In the genomic region with DNA sequence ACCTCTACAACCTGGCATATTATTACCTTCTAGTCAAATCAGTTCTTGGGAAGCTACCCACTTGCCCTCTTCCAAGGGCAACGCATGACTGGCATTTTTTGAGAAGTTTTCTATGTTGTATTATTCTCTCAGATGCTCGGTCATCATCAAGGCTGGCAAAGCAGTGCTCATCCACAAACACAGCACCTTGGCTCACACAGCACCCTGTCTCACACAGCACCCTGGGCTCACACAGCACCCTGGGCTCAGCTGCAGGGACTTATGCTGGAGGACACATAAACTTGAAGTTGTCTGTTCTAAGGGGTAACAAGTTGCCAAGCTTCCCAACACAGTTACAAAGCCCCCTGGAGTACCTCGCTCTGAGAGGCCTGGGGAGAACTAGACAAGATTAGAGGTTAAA, we compare ENCODE assay signal across 14 mouse cellular contexts. TPM values are rescaled to one million over a fixed set of nuclear protein-coding genes. Genes with fewer than 3 reads are reported as not detected.
DNase-seq lines count a peak whose midpoint lies in the region; ATAC-seq and TF ChIP-seq lines count a peak whose summit lies in the region.
"Had no signal": no experiment of that assay in that cellular context is flagged by ENCODE, and none has a peak within 500 bp of the region (broad histone marks: within the 10 kb centered on the region; RNA-seq: fewer than 3 reads in every experiment).

No protein-coding gene starts in this region.

- no peak overlapping the region for H3K4me3 ChIP-seq in kidney, postnatal 0 days (replicated peaks; ENCODE audit: low read depth, low read length)
- H3K4me3 ChIP-seq in embryonic facial prominence, embryonic 10.5 days: peak overlapping the region; percentile 78; the same call in 1 of the 2 replicates
- H3K4me3 ChIP-seq in forebrain, postnatal 0 days (ENCODE audit: low read depth, low read length): peak overlapping the region; percentile 19
- H3K4me3 ChIP-seq in midbrain, embryonic 11.5 days (ENCODE audit: low read depth, low read length): no peak overlapping the region
- H3K4me3 ChIP-seq: liver, embryonic 15.5 days had no signal

- ATAC-seq in kidney, postnatal 0 days (replicated peaks; ENCODE audit: low FRiP score, low read depth): no peak
- ATAC-seq in forebrain, postnatal 0 days: no peak
- ATAC-seq in midbrain, embryonic 11.5 days (ENCODE audit: low FRiP score): no peak

- 85% methylated on average over 3 of the region's 3 CpGs for WGBS in kidney, postnatal 0 days
- WGBS in embryonic facial prominence, embryonic 10.5 days: 84% methylated on average over 3 of the region's 3 CpGs
- WGBS in forebrain, postnatal 0 days: 66% methylated on average over 3 of the region's 3 CpGs
- WGBS in midbrain, embryonic 11.5 days: 70% methylated on average over 3 of the region's 3 CpGs

- peak overlapping the region; percentile 22; the same call in 1 of the 2 replicates for H3K27ac ChIP-seq in kidney, postnatal 0 days
- no peak overlapping the region for H3K27ac ChIP-seq in embryonic facial prominence, embryonic 10.5 days (replicated peaks)
- no peak overlapping the region for H3K27ac ChIP-seq in forebrain, postnatal 0 days (ENCODE audit: low read depth, low read length)
- H3K27ac ChIP-seq in midbrain, embryonic 11.5 days (ENCODE audit: low read depth, low read length): no peak overlapping the region
- H3K27ac ChIP-seq: liver, embryonic 15.5 days had no signal

- intact Hi-C loops in gastrocnemius, postnatal 36 days (cut with DNase I): no loop called here
- intact Hi-C loops in left cerebral cortex, postnatal 36 days (cut with DNase I): no loop called here

- no peaks in the 10 kb centered on the region for H3K27me3 ChIP-seq in kidney, postnatal 0 days (ENCODE audit: insufficient read depth, low read length)
- H3K27me3 ChIP-seq in embryonic facial prominence, embryonic 10.5 days (replicated peaks; ENCODE audit: low read depth, poor library complexity, severe bottlenecking): peaks cover 60% of the 10 kb centered on the region
- no peaks in the 10 kb centered on the region for H3K27me3 ChIP-seq in forebrain, postnatal 0 days (ENCODE audit: insufficient read depth, low read length)
- H3K27me3 ChIP-seq in midbrain, embryonic 11.5 days (ENCODE audit: control insufficient read depth, insufficient read depth, low read length): peaks cover 8% of the 10 kb centered on the region

- H3K4me1 ChIP-seq in kidney, postnatal 0 days (replicated peaks; ENCODE audit: insufficient read depth, low read length): peaks cover 20% of the 10 kb centered on the region; the same call in 1 of the 2 replicates
- H3K4me1 ChIP-seq in embryonic facial prominence, embryonic 10.5 days: peaks cover 53% of the 10 kb centered on the region
- peaks cover 24% of the 10 kb centered on the region for H3K4me1 ChIP-seq in forebrain, postnatal 0 days (ENCODE audit: insufficient read depth)
- H3K4me1 ChIP-seq in midbrain, embryonic 11.5 days (ENCODE audit: control insufficient read depth, insufficient read depth, low read length): peaks cover 41% of the 10 kb centered on the region

- no peak for TF ChIP-seq CTCF in kidney, postnatal 0 days (IDR thresholded peaks at IDR 0.05; ENCODE audit: low read depth)
- TF ChIP-seq CTCF in forebrain, postnatal 0 days (IDR thresholded peaks at IDR 0.05; ENCODE audit: low read depth): no peak

- no peaks in the 10 kb centered on the region for H3K9me3 ChIP-seq in kidney, postnatal 0 days (replicated peaks; ENCODE audit: low read length)
- no peaks in the 10 kb centered on the region for H3K9me3 ChIP-seq in embryonic facial prominence, embryonic 10.5 days
- no peaks in the 10 kb centered on the region for H3K9me3 ChIP-seq in forebrain, postnatal 0 days (ENCODE audit: low read length)
- no peaks in the 10 kb centered on the region for H3K9me3 ChIP-seq in midbrain, embryonic 11.5 days (ENCODE audit: control insufficient read depth, low read length)
- H3K9me3 ChIP-seq: liver, embryonic 15.5 days had no signal

- no peak overlapping the region for H3K9ac ChIP-seq in kidney, postnatal 0 days (ENCODE audit: low read depth, low read length)
- H3K9ac ChIP-seq in forebrain, postnatal 0 days: no peak overlapping the region
- no peak overlapping the region for H3K9ac ChIP-seq in midbrain, embryonic 11.5 days (ENCODE audit: low read length)
- H3K9ac ChIP-seq: liver, embryonic 15.5 days had no signal

- H3K36me3 ChIP-seq in kidney, postnatal 0 days (ENCODE audit: insufficient read depth, low read length): no peaks in the 10 kb centered on the region
- no peaks in the 10 kb centered on the region for H3K36me3 ChIP-seq in embryonic facial prominence, embryonic 10.5 days (replicated peaks)
- no peaks in the 10 kb centered on the region for H3K36me3 ChIP-seq in forebrain, postnatal 0 days (ENCODE audit: insufficient read depth)
- H3K36me3 ChIP-seq in midbrain, embryonic 11.5 days (ENCODE audit: control insufficient read depth, insufficient read depth, low read length): no peaks in the 10 kb centered on the region
- H3K36me3 ChIP-seq: G1E; liver, embryonic 15.5 days had no signal

- no peak for DNase-seq in kidney, postnatal 0 days (ENCODE audit: low spot score)
- DNase-seq in kidney, adult 18-20 months: no peak
- no peak for DNase-seq in embryonic facial prominence, embryonic 10.5 days (ENCODE audit: low spot score)
- no peak for DNase-seq in forebrain, postnatal 0 days
- DNase-seq in midbrain, embryonic 11.5 days (ENCODE audit: low spot score, missing footprints): peak; percentile 77
- no peak for DNase-seq in c-Kit-positive CD71-positive TER-119-positive erythroid progenitor cells, embryonic 14.5 days (ENCODE audit: low spot score)
- no peak for DNase-seq in gastrocnemius, postnatal 36 days
- DNase-seq in left cerebral cortex, postnatal 36 days (ENCODE audit: low spot score in 2 of 2): no peak
- DNase-seq: cerebellum, adult 18-20 months; gastrocnemius, postnatal 14 days; layer of hippocampus, adult 9-11 months; left cerebral cortex, postnatal 4 days had no signal

- H3K4me2 ChIP-seq in kidney, postnatal 0 days (ENCODE audit: low read length): peak overlapping the region; percentile 90
- H3K4me2 ChIP-seq in forebrain, postnatal 0 days (ENCODE audit: low read depth): peak overlapping the region; percentile 79
- peak overlapping the region; percentile 5; the same call in 1 of the 2 replicates for H3K4me2 ChIP-seq in midbrain, embryonic 11.5 days

RNA-seq across cellular contexts. Expression of gene Wwc1, which starts 2.5 kb away (rescaled TPM):
- polyA plus RNA-seq in kidney, postnatal 0 days (2015; fragmentation: Nextera tagmentation; extraction: Ambion mirVana): 15.6 and 20.4 TPM in 2 replicates
- polyA plus RNA-seq in embryonic facial prominence, embryonic 10.5 days (2016; fragmentation: Nextera tagmentation; extraction: Ambion mirVana): 4.2 and 4.4 TPM in 2 replicates
- total RNA-seq in forebrain, postnatal 0 days (2014; rRNA removed): 21.1 and 21.2 TPM in 2 replicates
- 13.2 and 13.8 TPM in 2 replicates for polyA plus RNA-seq in forebrain, postnatal 0 days (2015; fragmentation: Nextera tagmentation; extraction: Ambion mirVana)
- 6.4 and 8.5 TPM in 2 replicates for polyA plus RNA-seq in midbrain, embryonic 11.5 days (2014; fragmentation: Nextera tagmentation; extraction: Ambion mirVana)
- total RNA-seq in gastrocnemius, postnatal 36 days (2021): under 1 TPM in 1 of 2 experiments, not detected in 1; 0.31 TPM
- 100 to 1,000 TPM; 124 to 144 TPM for total RNA-seq in left cerebral cortex, postnatal 36 days (2021)

Comparison
In these comparisons a context has a peak if more than half of its experiments do, and no peak if none do; other contexts are left out.
1. H3K4me2 ChIP-seq: peak in every context shown above with its lines; median percentile 90 in kidney, postnatal 0 days; 79 in forebrain, postnatal 0 days; 5 in midbrain, embryonic 11.5 days.
2. H3K4me3 ChIP-seq: peak in embryonic facial prominence, embryonic 10.5 days (single experiment) and forebrain, postnatal 0 days (single experiment); none in kidney, postnatal 0 days (single experiment) and midbrain, embryonic 11.5 days (single experiment).